Mouse (Mus musculus) liver, embryonic 14.5 days (tissue): Measurements from ENCODE around the gene Trim14. TPM values are rescaled to one million over a fixed set of nuclear protein-coding genes. Genes with fewer than 3 reads are reported as not detected.
A peak's percentile ranks its signal among the peaks of the same experiment; 100 is the strongest.

Experiments
- ATAC-seq: fragments of 200-750 bp; cut with Nextera tagmentation; 2 replicates; pipeline ENCODE4 v1.8.0; 2017; ENCODE audit warnings: moderate number of reproducible peaks, mild to moderate bottlenecking, moderate library complexity; ENCODE audit not compliant: insufficient read depth
- DNase-seq, 3 experiments: peaks; one replicate each; pipeline ENCODE4 v3.0.0-alpha.2; 2012 to 2013; ENCODE audit warnings: low read depth in 3 of 3, low spot score in 3 of 3
- H3K27ac ChIP-seq: fragments of 300-500 bp; sonication (generic); 2 replicates; pipeline ENCODE4 v1.5.1; 2014; ENCODE audit warnings: moderate library complexity, mild to moderate bottlenecking, control low read depth, inconsistent platforms
- H3K27me3 ChIP-seq: fragments of 300-500 bp; sonication (generic); 2 replicates; pipeline ENCODE4 v1.6.1; 2014; ENCODE audit warnings: mild to moderate bottlenecking, low read length, moderate library complexity; ENCODE audit not compliant: control insufficient read depth, insufficient read depth
- H3K36me3 ChIP-seq: fragments of 300-500 bp; sonication (generic); replicated peaks from 2 replicates; pipeline ENCODE4 v1.6.1; 2014; ENCODE audit warnings: low read depth; ENCODE audit not compliant: control insufficient read depth, insufficient read depth
- H3K4me1 ChIP-seq, 2 experiments: fragments of 200-500 bp in 1 of 2; fragments of 300-500 bp in 1 of 2; sonication (generic) in 1 of 2; replicated peaks; 2 replicates each; pipeline ENCODE4 v1.6.1; 2012 to 2014; ENCODE audit warnings: antibody characterized with exemption in 1 of 2, inconsistent platforms in 1 of 2, low read length in 1 of 2; ENCODE audit not compliant: control insufficient read depth in 2 of 2, insufficient read depth in 2 of 2
- H3K4me2 ChIP-seq: fragments of 300-500 bp; sonication (generic); 2 replicates; pipeline ENCODE4 v1.6.1; 2014; ENCODE audit warnings: low read depth, mild to moderate bottlenecking, control low read depth, moderate library complexity
- H3K4me3 ChIP-seq, 2 experiments: fragments of 200-500 bp in 1 of 2; fragments of 300-500 bp in 1 of 2; sonication (generic) in 1 of 2; 2 replicates each; pipeline ENCODE4 v1.5.1; 2012 to 2014; ENCODE audit warnings: low read depth in 2 of 2, low read length in 2 of 2, mild to moderate bottlenecking in 2 of 2, control low read depth in 1 of 2, inconsistent platforms in 1 of 2, moderate library complexity in 1 of 2; ENCODE audit not compliant: insufficient read depth in 1 of 2
- H3K9ac ChIP-seq: fragments of 300-500 bp; sonication (generic); replicated peaks from 2 replicates; pipeline ENCODE4 v1.6.1; 2014; ENCODE audit warnings: mild to moderate bottlenecking, control low read depth, moderate library complexity
- H3K9me3 ChIP-seq: fragments of 300-500 bp; sonication (generic); 2 replicates; pipeline ENCODE4 v1.6.1; 2016; ENCODE audit warnings: low read length, mixed read lengths; ENCODE audit not compliant: control insufficient read depth
- CTCF ChIP-seq: IDR thresholded peaks from 2 replicates; pipeline ENCODE4 v1.5.1; 2016; ENCODE audit warnings: antibody characterized with exemption, low read depth, control low read depth
- EP300 ChIP-seq: IDR thresholded peaks from 2 replicates; pipeline ENCODE4 v1.6.1; 2016; ENCODE audit warnings: antibody characterized with exemption, low read depth
- WGBS: fragments of 180-500 bp; shearing (Covaris S2); extraction: QIAGEN DNeasy Blood & Tissue Kit; methylation state at CpG from one replicate; pipeline ENCODE4 v1.1.7; 2014; ENCODE audit not compliant: insufficient replicate concordance; 5-methylcytosine and 5-hydroxymethylcytosine counted together
- polyA plus RNA-seq, 2 experiments: library from polyadenylated mRNA; depleted of rRNA in 1 of 2; stranded (reverse) in 1 of 2; unstranded in 1 of 2; fragments of >200 nt; fragmentation: Nextera tagmentation in 1 of 2; extraction: Ambion mirVana in 1 of 2; gene quantifications; 2 replicates each; pipeline versions ENCODE4 v1.2.1 to v1.2.3; 2012 to 2014

The Trim14 gene
- polyA plus RNA-seq, 2 experiments: 4.1 to 7.5 TPM

DNA sequence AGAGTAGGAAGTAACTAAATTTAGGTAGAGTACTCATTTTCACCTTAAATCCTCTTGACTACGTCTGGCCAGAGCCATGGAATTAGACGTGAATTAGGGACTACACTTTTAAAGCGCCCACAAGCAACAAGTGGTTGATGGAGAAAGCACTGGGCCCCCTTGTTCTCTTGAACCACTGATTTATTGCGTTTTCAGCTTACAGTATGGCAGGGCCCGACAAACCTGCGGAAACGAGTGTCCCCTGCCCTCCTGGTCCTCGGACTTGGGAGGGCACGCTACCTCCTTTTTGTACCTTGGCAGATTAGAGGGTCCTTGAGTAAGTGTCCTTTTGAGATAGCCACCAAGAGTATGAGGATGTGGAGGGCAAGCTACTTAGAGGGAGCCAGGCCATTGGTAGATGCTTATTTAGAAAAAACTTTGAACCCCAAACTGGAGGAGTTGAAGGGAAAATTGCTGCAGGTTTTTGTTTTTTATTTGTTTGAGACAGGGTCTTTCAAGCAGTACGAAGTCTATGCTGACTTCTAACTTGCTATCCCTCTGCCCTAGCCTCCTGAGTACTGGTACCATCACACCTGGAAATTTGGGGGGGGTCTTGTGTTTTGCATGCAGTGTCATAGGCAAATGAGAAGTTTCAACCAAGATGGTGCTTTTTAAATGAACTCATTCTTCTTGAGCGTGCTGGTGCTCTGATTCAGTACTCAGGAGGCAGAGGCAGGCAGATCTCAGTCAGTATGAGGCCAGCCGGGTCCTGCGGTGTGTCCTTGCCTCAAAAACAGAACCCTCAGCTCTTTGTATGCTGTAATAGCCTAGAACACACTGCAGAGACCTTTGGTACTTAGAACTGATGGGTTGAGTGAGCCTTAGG lies 82.9 kb downstream of the Trim14 start:
- 10% methylated on average over 13 of the region's 13 CpGs for WGBS

DNA sequence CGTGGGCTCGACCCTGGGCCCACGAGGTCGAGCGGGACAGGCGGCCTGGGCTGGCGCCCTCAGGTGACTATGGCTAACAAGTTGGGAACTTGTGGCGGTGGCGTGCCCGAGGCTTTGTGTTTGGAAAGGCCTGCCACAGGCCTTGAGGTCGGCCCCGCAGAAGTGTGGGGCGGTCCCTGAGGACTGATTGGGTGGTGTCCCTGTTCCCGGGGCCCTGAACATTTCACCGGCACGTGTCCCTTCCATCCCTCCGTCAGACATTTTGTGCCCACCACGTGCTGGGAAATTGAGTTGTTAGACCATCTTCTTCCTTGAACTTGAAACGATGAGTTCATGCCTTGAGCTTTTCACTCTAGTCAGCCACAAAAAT lies 83.5 kb downstream of the Trim14 start:
- H3K27ac ChIP-seq: peak overlapping the region; percentile 90
- TF ChIP-seq CTCF: no peak
- peak; percentile 22; the same call in 1 of the 2 replicates for TF ChIP-seq EP300
- ATAC-seq: peak; percentile 35
- H3K9ac ChIP-seq: peak overlapping the region; percentile 100
- under 1% methylated on average over 19 of the region's 19 CpGs for WGBS
- H3K36me3 ChIP-seq: peaks cover 39% of the 10 kb centered on the region
- H3K4me1 ChIP-seq: peaks cover 70% of the 10 kb centered on the region in 2 experiments
- peak overlapping the region; percentile 99 for H3K4me2 ChIP-seq
- DNase-seq: peak in 2 of 3 experiments; percentile 71
- no peaks in the 10 kb centered on the region for H3K27me3 ChIP-seq
- H3K4me3 ChIP-seq: peak overlapping the region; percentile 95 to 99
- no peaks in the 10 kb centered on the region for H3K9me3 ChIP-seq

More for the DNA sequence above, 82.9 kb downstream of the Trim14 start:
- TF ChIP-seq CTCF: no peak
- TF ChIP-seq EP300: no peak
- no peaks in the 10 kb centered on the region for H3K27me3 ChIP-seq
- ATAC-seq: no peak
- peaks cover 67 to 70% of the 10 kb centered on the region in 2 experiments for H3K4me1 ChIP-seq
- no peaks in the 10 kb centered on the region for H3K9me3 ChIP-seq
- H3K4me2 ChIP-seq: peak overlapping the region; percentile 99
- no peak for DNase-seq
- peaks cover 45% of the 10 kb centered on the region for H3K36me3 ChIP-seq
- peak overlapping the region; percentile 100 for H3K9ac ChIP-seq
- H3K4me3 ChIP-seq: peak overlapping the region; percentile 95 to 99
- peak overlapping the region; percentile 90 for H3K27ac ChIP-seq

DNA sequence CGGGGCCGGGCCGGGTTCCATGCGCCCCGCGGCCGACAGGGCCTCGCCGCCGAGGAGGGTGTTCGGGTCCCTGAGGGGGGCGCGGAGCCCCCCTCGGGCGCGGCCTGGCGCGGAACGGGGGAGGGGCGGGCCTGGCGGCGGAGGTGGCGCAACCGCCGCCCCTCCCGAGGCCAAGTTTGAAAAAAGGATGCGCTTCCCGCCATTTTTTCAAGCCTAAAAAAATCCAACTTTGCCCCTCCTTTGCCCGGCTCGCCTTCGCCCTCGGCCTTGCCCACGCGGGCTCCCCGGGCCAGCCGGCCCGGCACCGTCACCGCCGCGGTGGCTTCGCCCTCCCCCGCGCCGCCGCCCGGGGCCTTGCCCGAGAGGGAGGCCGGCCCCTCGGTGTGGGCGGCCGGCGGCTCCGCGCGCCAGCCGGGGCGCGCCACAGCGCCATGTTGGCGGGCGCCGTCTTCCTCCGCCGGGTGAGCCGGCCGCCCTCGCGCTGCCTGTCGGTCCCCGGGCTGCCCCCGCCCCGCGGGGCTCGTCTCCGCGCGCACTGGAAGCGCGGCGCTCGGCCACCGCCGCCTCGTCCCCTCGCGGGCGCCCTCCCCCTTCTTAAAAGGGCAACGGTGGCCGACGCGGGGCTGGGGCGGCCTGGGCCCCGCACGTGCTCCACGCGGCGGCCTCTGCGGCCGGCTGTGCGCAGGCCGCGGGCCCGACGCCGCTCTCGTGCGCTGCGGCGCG lies 84.0 kb downstream of the Trim14 start:
- H3K27ac ChIP-seq: peak overlapping the region; percentile 90
- no peak for TF ChIP-seq EP300
- TF ChIP-seq CTCF: no peak
- no peaks in the 10 kb centered on the region for H3K27me3 ChIP-seq
- H3K4me1 ChIP-seq: peaks cover 70 to 71% of the 10 kb centered on the region in 2 experiments
- ATAC-seq (peak; percentile 14), DNase-seq (no peak)
- peak overlapping the region; percentile 95 to 99 for H3K4me3 ChIP-seq
- under 1% methylated on average over 101 of the region's 111 CpGs for WGBS
- H3K36me3 ChIP-seq: peaks cover 33% of the 10 kb centered on the region
- H3K9me3 ChIP-seq: no peaks in the 10 kb centered on the region
- peak overlapping the region; percentile 100 for H3K9ac ChIP-seq
- peak overlapping the region; percentile 99 for H3K4me2 ChIP-seq

DNA sequence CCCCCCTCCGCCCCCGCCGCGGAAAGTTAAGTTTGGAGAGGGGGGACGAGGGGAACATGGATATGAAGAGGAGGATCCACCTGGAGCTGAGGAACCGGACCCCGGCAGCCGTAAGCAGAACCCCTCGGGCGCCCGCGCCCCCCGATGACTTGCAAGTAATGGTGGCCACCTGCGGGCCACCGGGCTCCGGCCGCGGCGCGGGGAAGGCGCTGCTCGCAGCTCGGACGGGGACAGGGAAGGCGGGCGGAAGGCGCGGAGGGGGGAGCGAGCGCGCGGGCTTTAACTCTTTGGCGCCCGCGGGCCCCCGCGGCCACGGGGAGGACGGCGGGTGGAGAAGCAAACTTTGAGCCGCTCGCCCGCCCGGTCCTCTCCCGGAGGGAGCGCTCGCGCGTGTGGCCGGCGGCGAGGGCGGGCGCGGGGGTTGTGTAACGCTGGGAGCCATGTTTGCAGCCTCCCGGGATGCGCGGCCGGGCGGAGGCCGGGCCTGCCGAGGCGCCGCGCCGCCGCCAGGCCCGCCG lies 84.6 kb downstream of the Trim14 start:
- Histone ChIP-seq H3K9me3 (no peaks in the 10 kb centered on the region), H3K4me2 (peak overlapping the region; percentile 99), H3K27me3 (no peaks in the 10 kb centered on the region), H3K36me3 (peaks cover 27% of the 10 kb centered on the region), H3K4me1 (peaks cover 67 to 69% of the 10 kb centered on the region in 2 experiments), H3K4me3 (peak overlapping the region; percentile 95 to 99), H3K9ac (peak overlapping the region; percentile 100), H3K27ac (peak overlapping the region; percentile 90)
- ATAC-seq (peak; percentile 17; the same call in 1 of the 2 replicates), DNase-seq (no peak)
- no peak for TF ChIP-seq CTCF
- under 1% methylated on average over 47 of the region's 70 CpGs for WGBS
